Mouse (Mus musculus) intestine, embryonic 16.5 days (tissue): ENCODE data around the gene Cpn1. TPM values are rescaled to one million over a fixed set of nuclear protein-coding genes. Genes with fewer than 3 reads are reported as not detected.

Source experiments
- ATAC-seq: fragments of 200-750 bp; cut with Nextera tagmentation; 2 replicates; pipeline ENCODE4 v1.8.0; 2017; ENCODE audit warnings: moderate TSS enrichment, moderate library complexity
- H3K27ac ChIP-seq: fragments of 300-500 bp; sonication (generic); 2 replicates; pipeline ENCODE4 v1.5.1; 2014; ENCODE audit warnings: mild to moderate bottlenecking, low read length
- H3K27me3 ChIP-seq: fragments of 300-500 bp; sonication (generic); replicated peaks from 2 replicates; pipeline ENCODE4 v1.6.1; 2014; ENCODE audit warnings: low read length, control low read depth, mixed read lengths; ENCODE audit not compliant: control insufficient read depth, insufficient read depth
- H3K36me3 ChIP-seq: fragments of 300-500 bp; sonication (generic); 2 replicates; pipeline ENCODE4 v1.6.1; 2014; ENCODE audit warnings: low read length, control low read depth; ENCODE audit not compliant: control insufficient read depth, insufficient read depth
- H3K4me1 ChIP-seq: fragments of 300-500 bp; sonication (generic); 2 replicates; pipeline ENCODE4 v1.6.1; 2014; ENCODE audit warnings: low read length, control low read depth, mixed read lengths; ENCODE audit not compliant: control insufficient read depth, insufficient read depth
- H3K4me2 ChIP-seq: fragments of 300-500 bp; sonication (generic); 2 replicates; pipeline ENCODE4 v1.6.1; 2014; ENCODE audit warnings: low read depth, low read length, control low read depth
- H3K4me3 ChIP-seq: fragments of 300-500 bp; sonication (generic); 2 replicates; pipeline ENCODE4 v1.5.1; 2014; ENCODE audit warnings: mild to moderate bottlenecking, low read length
- H3K9ac ChIP-seq: fragments of 300-500 bp; sonication (generic); 2 replicates; pipeline ENCODE4 v1.6.1; 2014; ENCODE audit warnings: low read depth, low read length
- H3K9me3 ChIP-seq: fragments of 300-500 bp; sonication (generic); 2 replicates; pipeline ENCODE4 v1.6.1; 2016; ENCODE audit warnings: low read length, control low read depth; ENCODE audit not compliant: control insufficient read depth
- WGBS: fragments of 180-500 bp; shearing (Covaris S2); extraction: QIAGEN DNeasy Blood & Tissue Kit; methylation state at CpG from one replicate; pipeline ENCODE4 v1.1.7; 2014; 5-methylcytosine and 5-hydroxymethylcytosine counted together
- polyA plus RNA-seq: library from polyadenylated mRNA; unstranded; fragments of >200 nt; fragmentation: Nextera tagmentation; extraction: Ambion mirVana; gene quantifications from 2 replicates; pipeline ENCODE4 v1.2.1, GENCODE M21; 2015

The Cpn1 gene
- polyA plus RNA-seq, 1 experiment from 2014 or later, result 27.7 TPM

- Histone ChIP-seq H3K27me3 (no peaks in the 10 kb centered on the region), H3K27ac (no peak overlapping the region), H3K4me1 (peaks cover 18% of the 10 kb centered on the region), H3K4me3 (no peak overlapping the region), H3K4me2 (no peak overlapping the region), H3K9ac (no peak overlapping the region), H3K9me3 (no peaks in the 10 kb centered on the region; the same call in 1 of the 2 replicates), H3K36me3 (no peaks in the 10 kb centered on the region)
- WGBS, result 90% methylated on average over 6 of the region's 6 CpGs
- no peak for ATAC-seq
Observed at GRCm38 (mm10) chr19:43930926-43931325, 55.4 kb downstream of the Cpn1 start.

DNA sequence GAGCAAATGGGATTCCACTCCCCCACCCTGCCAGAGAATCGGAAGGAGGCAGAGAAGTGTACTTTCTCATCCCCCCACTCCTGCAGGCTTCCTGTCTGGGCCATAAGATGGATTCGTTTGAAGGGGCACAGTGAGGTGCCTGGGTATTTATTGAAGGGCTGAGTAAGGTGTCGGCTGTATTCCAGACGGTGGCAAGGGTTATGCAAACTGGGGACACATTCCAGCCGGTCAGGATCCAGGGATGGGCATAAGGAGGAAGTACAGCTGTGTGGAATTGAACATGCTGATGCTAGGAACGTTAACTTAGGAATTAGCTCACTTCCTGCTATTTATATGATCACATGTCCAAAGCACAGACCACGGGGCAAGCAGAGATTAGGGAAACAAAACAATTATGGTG is 56.0 kb downstream of the Cpn1 start:
- H3K27me3 ChIP-seq, result no peaks in the 10 kb centered on the region
- H3K9me3 ChIP-seq, result no peaks in the 10 kb centered on the region; the same call in 1 of the 2 replicates
- H3K36me3 ChIP-seq, result no peaks in the 10 kb centered on the region
- H3K9ac ChIP-seq, result no peak overlapping the region
- 20% methylated on average over 7 of the region's 7 CpGs for WGBS
- peak; percentile 36; the same call in 1 of the 2 replicates for ATAC-seq
- no peak overlapping the region for H3K27ac ChIP-seq
- no peak overlapping the region for H3K4me3 ChIP-seq
- peaks cover 18% of the 10 kb centered on the region for H3K4me1 ChIP-seq
- H3K4me2 ChIP-seq, result no peak overlapping the region

GRCm38 (mm10) chr19:43929869-43930268 is 56.5 kb downstream of the Cpn1 start:
- ATAC-seq, result no peak
- no peak overlapping the region for H3K4me2 ChIP-seq
- H3K36me3 ChIP-seq, result no peaks in the 10 kb centered on the region
- H3K27me3 ChIP-seq, result no peaks in the 10 kb centered on the region
- H3K9ac ChIP-seq, result no peak overlapping the region
- H3K4me1 ChIP-seq, result peaks cover 18% of the 10 kb centered on the region
- no peak overlapping the region for H3K4me3 ChIP-seq
- no peak overlapping the region for H3K27ac ChIP-seq
- H3K9me3 ChIP-seq, result no peaks in the 10 kb centered on the region; the same call in 1 of the 2 replicates
- 52% methylated on average over 11 of the region's 11 CpGs for WGBS

GRCm38 (mm10) chr19:43927967-43928366 is 58.4 kb downstream of the Cpn1 start:
- H3K4me3 ChIP-seq, result no peak overlapping the region
- no peaks in the 10 kb centered on the region for H3K27me3 ChIP-seq
- H3K27ac ChIP-seq, result no peak overlapping the region
- ATAC-seq, result no peak
- H3K36me3 ChIP-seq, result no peaks in the 10 kb centered on the region
- 72% methylated on average over 5 of the region's 5 CpGs for WGBS
- H3K4me1 ChIP-seq, result peaks cover 18% of the 10 kb centered on the region
- H3K9ac ChIP-seq, result no peak overlapping the region
- no peak overlapping the region for H3K4me2 ChIP-seq
- no peaks in the 10 kb centered on the region; the same call in none of the 2 replicates for H3K9me3 ChIP-seq

- peaks cover 18% of the 10 kb centered on the region for H3K4me1 ChIP-seq
- no peaks in the 10 kb centered on the region for H3K27me3 ChIP-seq
- no peak overlapping the region for H3K9ac ChIP-seq
- ATAC-seq, result no peak
- 59% methylated on average over 10 of the region's 10 CpGs for WGBS
- H3K27ac ChIP-seq, result peak overlapping the region; percentile 18
- no peaks in the 10 kb centered on the region for H3K36me3 ChIP-seq
- H3K9me3 ChIP-seq, result no peaks in the 10 kb centered on the region; the same call in none of the 2 replicates
- no peak overlapping the region for H3K4me2 ChIP-seq
- H3K4me3 ChIP-seq, result no peak overlapping the region
Observed at GRCm38 (mm10) chr19:43927057-43927456, 59.3 kb downstream of the Cpn1 start.

DNA sequence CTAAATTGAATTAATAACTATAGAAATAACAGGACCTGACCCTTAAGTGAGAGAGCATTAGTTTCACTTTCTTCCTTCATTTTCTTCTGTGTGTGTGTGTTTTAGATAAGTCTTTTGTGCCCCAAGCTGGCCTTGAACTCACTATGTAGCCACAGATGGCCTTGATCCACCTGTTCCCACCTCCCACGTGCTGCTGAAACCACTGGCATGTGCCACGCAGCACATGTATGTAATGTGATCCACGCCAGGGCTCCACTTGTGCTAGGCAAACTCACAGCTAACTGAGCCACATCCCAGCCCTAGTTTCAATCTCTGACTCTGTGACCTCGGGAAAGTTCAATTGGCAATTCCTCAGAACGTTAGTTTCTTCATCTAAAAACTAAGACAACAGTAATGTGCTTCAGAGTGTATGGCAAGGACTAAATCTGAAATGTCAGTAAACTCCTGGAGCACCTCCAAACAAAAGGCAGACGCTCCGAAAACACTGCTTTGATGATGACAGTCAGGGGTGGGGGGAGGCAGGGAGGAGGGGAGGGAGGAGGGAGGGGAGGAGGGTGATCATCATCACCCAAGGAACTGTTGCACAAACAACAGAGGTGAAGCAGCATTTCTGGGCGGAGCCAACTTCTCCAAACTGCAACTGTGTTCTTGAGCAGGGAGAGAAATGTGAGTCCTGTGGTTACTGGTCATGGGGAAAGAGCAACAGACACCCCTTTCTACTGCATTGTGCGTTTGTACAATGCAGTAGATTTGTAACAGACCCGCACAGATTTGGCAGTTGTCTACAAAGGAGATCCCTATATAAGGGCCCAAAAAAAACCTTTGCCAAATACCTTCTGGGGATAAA is 60.0 kb downstream of the Cpn1 start:
- Histone ChIP-seq H3K4me2 (no peak overlapping the region), H3K4me3 (no peak overlapping the region), H3K27ac (peak overlapping the region; percentile 18; the same call in 1 of the 2 replicates), H3K4me1 (peaks cover 18% of the 10 kb centered on the region), H3K36me3 (no peaks in the 10 kb centered on the region), H3K27me3 (no peaks in the 10 kb centered on the region), H3K9me3 (no peaks in the 10 kb centered on the region; the same call in none of the 2 replicates), H3K9ac (no peak overlapping the region)
- WGBS, result 68% methylated on average over 10 of the region's 10 CpGs
- no peak for ATAC-seq

DNA sequence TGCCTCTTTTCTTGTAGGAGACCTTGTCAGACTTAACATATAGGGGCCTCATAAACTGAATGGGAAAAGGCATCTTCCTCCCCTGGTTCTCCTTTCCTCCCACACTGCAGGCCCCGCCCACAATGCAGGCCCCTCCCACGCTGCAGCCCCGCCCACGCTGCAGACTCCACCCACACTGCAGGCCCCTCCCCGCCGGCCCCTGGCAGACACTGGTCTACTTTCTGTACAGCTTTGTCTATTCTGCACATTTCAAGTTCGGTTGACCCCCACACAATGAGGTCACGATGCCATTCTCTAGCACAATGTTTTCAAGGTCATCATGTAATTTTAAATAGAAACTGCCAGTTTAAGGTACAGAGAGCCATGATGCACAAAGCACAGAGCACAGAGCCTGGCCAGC is 62.0 kb downstream of the Cpn1 start:
- no peak overlapping the region for H3K4me2 ChIP-seq
- 77% methylated on average over 8 of the region's 8 CpGs for WGBS
- peaks cover 18% of the 10 kb centered on the region; the same call in 1 of the 2 replicates for H3K4me1 ChIP-seq
- no peak overlapping the region for H3K27ac ChIP-seq
- H3K9ac ChIP-seq, result no peak overlapping the region
- H3K36me3 ChIP-seq, result no peaks in the 10 kb centered on the region
- no peak overlapping the region for H3K4me3 ChIP-seq
- no peaks in the 10 kb centered on the region; the same call in 1 of the 2 replicates for H3K9me3 ChIP-seq
- ATAC-seq, result no peak
- H3K27me3 ChIP-seq, result no peaks in the 10 kb centered on the region

DNA sequence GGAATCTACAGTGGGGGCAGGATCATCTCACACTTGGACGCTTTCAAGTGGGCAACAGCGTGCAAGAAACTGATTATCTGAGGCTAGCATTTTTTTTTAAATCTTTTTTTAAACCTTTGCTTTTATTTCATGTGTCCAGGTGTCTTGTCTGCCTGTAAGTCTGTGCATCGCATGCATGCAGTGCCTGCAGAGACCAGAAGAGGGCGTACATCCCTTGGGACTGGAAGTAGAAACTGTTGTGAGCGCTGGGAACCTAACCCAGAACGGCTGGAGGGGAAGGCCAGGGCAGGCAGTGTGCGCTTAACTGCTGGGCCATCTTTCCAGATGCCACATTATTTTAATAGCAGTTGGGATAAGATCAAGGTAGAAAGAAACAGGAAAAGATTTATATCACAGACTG is 63.4 kb downstream of the Cpn1 start:
- no peak overlapping the region for H3K9ac ChIP-seq
- no peak for ATAC-seq
- 89% methylated on average over 7 of the region's 7 CpGs for WGBS
- no peaks in the 10 kb centered on the region for H3K27me3 ChIP-seq
- H3K36me3 ChIP-seq, result no peaks in the 10 kb centered on the region
- H3K4me3 ChIP-seq, result no peak overlapping the region
- peaks cover 15% of the 10 kb centered on the region for H3K4me1 ChIP-seq
- no peak overlapping the region for H3K27ac ChIP-seq
- H3K4me2 ChIP-seq, result no peak overlapping the region
- H3K9me3 ChIP-seq, result no peaks in the 10 kb centered on the region; the same call in 1 of the 2 replicates

DNA sequence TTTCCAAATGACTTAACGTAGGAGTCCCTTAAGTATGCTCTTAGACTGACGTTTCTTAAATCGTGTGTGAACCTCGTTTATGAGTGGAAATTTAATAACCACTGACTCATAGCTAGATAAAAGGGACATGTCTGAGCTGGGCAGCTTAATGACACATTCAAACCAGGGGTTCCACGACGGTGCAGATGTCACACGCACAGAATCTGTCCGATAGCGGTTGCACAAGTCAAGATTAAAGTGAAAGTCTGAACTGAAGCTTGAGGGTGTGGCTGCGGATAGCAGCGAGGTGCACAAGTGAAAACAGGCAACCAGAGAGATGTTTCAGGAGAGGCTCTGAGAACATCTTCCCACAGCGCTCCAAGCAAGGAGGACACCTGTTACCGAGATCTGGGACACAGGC is 64.9 kb downstream of the Cpn1 start:
- peaks cover 12% of the 10 kb centered on the region for H3K4me1 ChIP-seq
- WGBS, result 50% methylated on average over 13 of the region's 13 CpGs
- H3K36me3 ChIP-seq, result no peaks in the 10 kb centered on the region
- no peaks in the 10 kb centered on the region; the same call in 1 of the 2 replicates for H3K9me3 ChIP-seq
- H3K4me2 ChIP-seq, result peak overlapping the region; percentile 40
- no peak overlapping the region; the same call in 1 of the 2 replicates for H3K4me3 ChIP-seq
- H3K27ac ChIP-seq, result no peak overlapping the region
- no peaks in the 10 kb centered on the region for H3K27me3 ChIP-seq
- H3K9ac ChIP-seq, result no peak overlapping the region
- no peak for ATAC-seq
